Mouse (Mus musculus) intestine, embryonic 16.5 days (tissue): ENCODE measurements around the gene Fxyd3. TPM values are rescaled to one million over a fixed set of nuclear protein-coding genes. Genes with fewer than 3 reads are reported as not detected.

Source experiments
- ATAC-seq: fragments of 200-750 bp; cut with Nextera tagmentation; 2 replicates; pipeline ENCODE4 v1.8.0; 2017; ENCODE audit warnings: moderate TSS enrichment, moderate library complexity
- H3K27ac ChIP-seq: fragments of 300-500 bp; sonication (generic); 2 replicates; pipeline ENCODE4 v1.5.1; 2014; ENCODE audit warnings: mild to moderate bottlenecking, low read length
- H3K27me3 ChIP-seq: fragments of 300-500 bp; sonication (generic); replicated peaks from 2 replicates; pipeline ENCODE4 v1.6.1; 2014; ENCODE audit warnings: low read length, control low read depth, mixed read lengths; ENCODE audit not compliant: control insufficient read depth, insufficient read depth
- H3K36me3 ChIP-seq: fragments of 300-500 bp; sonication (generic); 2 replicates; pipeline ENCODE4 v1.6.1; 2014; ENCODE audit warnings: low read length, control low read depth; ENCODE audit not compliant: control insufficient read depth, insufficient read depth
- H3K4me1 ChIP-seq: fragments of 300-500 bp; sonication (generic); 2 replicates; pipeline ENCODE4 v1.6.1; 2014; ENCODE audit warnings: low read length, control low read depth, mixed read lengths; ENCODE audit not compliant: control insufficient read depth, insufficient read depth
- H3K4me2 ChIP-seq: fragments of 300-500 bp; sonication (generic); 2 replicates; pipeline ENCODE4 v1.6.1; 2014; ENCODE audit warnings: low read depth, low read length, control low read depth
- H3K4me3 ChIP-seq: fragments of 300-500 bp; sonication (generic); 2 replicates; pipeline ENCODE4 v1.5.1; 2014; ENCODE audit warnings: mild to moderate bottlenecking, low read length
- H3K9ac ChIP-seq: fragments of 300-500 bp; sonication (generic); 2 replicates; pipeline ENCODE4 v1.6.1; 2014; ENCODE audit warnings: low read depth, low read length
- H3K9me3 ChIP-seq: fragments of 300-500 bp; sonication (generic); 2 replicates; pipeline ENCODE4 v1.6.1; 2016; ENCODE audit warnings: low read length, control low read depth; ENCODE audit not compliant: control insufficient read depth
- WGBS: fragments of 180-500 bp; shearing (Covaris S2); extraction: QIAGEN DNeasy Blood & Tissue Kit; methylation state at CpG from one replicate; pipeline ENCODE4 v1.1.7; 2014; 5-methylcytosine and 5-hydroxymethylcytosine counted together
- polyA plus RNA-seq: library from polyadenylated mRNA; unstranded; fragments of >200 nt; fragmentation: Nextera tagmentation; extraction: Ambion mirVana; gene quantifications from 2 replicates; pipeline ENCODE4 v1.2.1, GENCODE M21; 2015

The Fxyd3 gene
- polyA plus RNA-seq, 1 experiment from 2014 or later = 73.7 TPM

DNA sequence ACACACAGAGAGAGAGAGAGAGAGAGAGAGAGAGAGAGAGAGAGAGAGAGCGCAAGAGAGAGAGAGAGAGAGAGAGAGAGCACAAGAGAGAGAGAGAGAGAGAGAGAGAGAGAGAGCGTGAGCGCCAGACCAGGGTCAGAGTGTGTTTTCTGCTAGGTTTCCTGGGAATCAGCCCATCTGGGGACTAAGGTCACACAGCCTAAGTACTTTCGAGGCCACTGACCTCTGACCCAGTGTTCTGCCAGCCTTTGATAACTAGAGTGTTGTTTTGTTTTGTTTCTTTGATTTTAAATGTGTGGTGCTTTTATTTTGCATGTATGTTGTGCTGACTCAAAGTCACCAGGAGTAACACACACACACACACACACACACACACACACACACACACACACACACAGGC, 20.6 kb downstream of the Fxyd3 start:
- Histone ChIP-seq H3K9me3 (no peaks in the 10 kb centered on the region), H3K27me3 (peaks cover 31% of the 10 kb centered on the region), H3K4me2 (no peak overlapping the region), H3K27ac (no peak overlapping the region), H3K4me1 (peaks cover 38% of the 10 kb centered on the region), H3K4me3 (no peak overlapping the region), H3K9ac (peak overlapping the region; percentile 61; the same call in 1 of the 2 replicates), H3K36me3 (no peaks in the 10 kb centered on the region)
- no peak for ATAC-seq
- 32% methylated on average over 3 of the region's 4 CpGs for WGBS

DNA sequence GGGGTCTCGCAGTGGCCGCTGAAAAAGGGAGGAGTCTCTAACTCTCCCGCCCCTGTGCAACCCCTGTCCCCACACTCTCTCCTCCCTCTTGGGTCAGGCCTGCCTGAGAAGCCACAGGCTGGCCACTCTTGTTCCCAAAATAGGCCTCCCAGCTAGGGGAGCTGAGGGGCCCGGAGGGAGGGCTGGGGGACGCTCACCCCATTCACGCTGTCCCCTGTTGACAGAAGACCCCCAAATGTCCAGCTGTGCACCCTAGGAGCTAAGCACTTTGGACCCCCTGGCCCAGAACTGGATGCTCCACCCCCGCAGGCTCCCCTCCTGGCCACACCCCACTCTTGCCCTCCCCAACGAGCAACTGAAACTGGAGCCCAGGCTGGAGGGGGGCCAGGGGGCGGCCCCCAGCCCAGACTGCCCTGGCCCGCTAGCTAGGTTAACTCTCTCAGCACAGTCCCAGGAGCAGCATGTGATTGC, 21.1 kb downstream of the Fxyd3 start:
- H3K4me1 ChIP-seq = peaks cover 39% of the 10 kb centered on the region

DNA sequence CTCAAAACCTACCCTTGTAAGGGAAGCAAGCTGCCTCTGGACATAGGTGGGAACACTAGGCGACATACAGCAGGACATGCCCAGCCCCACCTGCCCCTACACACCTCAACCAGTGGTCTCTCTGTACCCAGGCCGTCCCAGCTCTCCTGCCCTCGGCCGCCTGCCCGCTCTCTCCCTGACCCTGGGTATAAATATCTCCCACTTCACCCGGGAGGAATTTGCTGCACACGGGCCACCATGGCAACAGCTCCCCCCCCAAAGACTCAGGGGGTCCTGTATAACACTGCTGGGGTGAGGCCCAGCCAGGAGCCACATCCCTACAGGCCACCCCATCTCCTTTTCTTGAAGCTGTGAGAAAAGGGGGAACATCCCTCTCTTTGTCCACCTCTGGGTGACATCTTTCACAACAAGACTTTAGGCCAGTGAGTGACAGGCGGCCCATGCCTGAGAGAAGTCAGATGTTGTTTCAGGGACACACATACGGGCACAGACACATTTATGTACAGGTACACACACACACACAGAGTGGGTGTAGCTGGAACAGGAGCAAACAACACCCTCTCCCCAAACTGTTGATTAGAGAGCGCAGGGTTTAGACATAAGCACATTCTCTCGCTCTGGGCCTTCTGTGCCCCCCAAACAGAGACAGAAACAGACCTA, 21.7 kb downstream of the Fxyd3 start:
- no peak for ATAC-seq
- Histone ChIP-seq H3K4me2 (peak overlapping the region; percentile 48), H3K27me3 (peaks cover 41% of the 10 kb centered on the region), H3K36me3 (no peaks in the 10 kb centered on the region), H3K9me3 (no peaks in the 10 kb centered on the region), H3K4me1 (peaks cover 41% of the 10 kb centered on the region), H3K9ac (peak overlapping the region; percentile 61), H3K4me3 (peak overlapping the region; percentile 45), H3K27ac (peak overlapping the region; percentile 65; the same call in 1 of the 2 replicates)
- 47% methylated on average over 11 of the region's 11 CpGs for WGBS

More for the DNA sequence above, 21.1 kb downstream of the Fxyd3 start:
- peak; percentile 78 for ATAC-seq
- H3K36me3 ChIP-seq = no peaks in the 10 kb centered on the region
- H3K4me3 ChIP-seq = peak overlapping the region; percentile 45
- WGBS = 15% methylated on average over 10 of the region's 10 CpGs
- H3K27ac ChIP-seq = peak overlapping the region; percentile 65
- H3K4me2 ChIP-seq = peak overlapping the region; percentile 48
- no peaks in the 10 kb centered on the region for H3K9me3 ChIP-seq
- peak overlapping the region; percentile 61 for H3K9ac ChIP-seq
- peaks cover 35% of the 10 kb centered on the region for H3K27me3 ChIP-seq

GRCm38 (mm10) chr7:31053882-31054447, 22.5 kb downstream of the Fxyd3 start:
- WGBS = 38% methylated on average over 10 of the region's 10 CpGs
- Histone ChIP-seq H3K27ac (no peak overlapping the region), H3K36me3 (no peaks in the 10 kb centered on the region), H3K9ac (peak overlapping the region; percentile 33; the same call in 1 of the 2 replicates), H3K4me2 (peak overlapping the region; percentile 48), H3K4me1 (peaks cover 45% of the 10 kb centered on the region), H3K27me3 (peaks cover 48% of the 10 kb centered on the region), H3K4me3 (no peak overlapping the region), H3K9me3 (no peaks in the 10 kb centered on the region)
- ATAC-seq = no peak

DNA sequence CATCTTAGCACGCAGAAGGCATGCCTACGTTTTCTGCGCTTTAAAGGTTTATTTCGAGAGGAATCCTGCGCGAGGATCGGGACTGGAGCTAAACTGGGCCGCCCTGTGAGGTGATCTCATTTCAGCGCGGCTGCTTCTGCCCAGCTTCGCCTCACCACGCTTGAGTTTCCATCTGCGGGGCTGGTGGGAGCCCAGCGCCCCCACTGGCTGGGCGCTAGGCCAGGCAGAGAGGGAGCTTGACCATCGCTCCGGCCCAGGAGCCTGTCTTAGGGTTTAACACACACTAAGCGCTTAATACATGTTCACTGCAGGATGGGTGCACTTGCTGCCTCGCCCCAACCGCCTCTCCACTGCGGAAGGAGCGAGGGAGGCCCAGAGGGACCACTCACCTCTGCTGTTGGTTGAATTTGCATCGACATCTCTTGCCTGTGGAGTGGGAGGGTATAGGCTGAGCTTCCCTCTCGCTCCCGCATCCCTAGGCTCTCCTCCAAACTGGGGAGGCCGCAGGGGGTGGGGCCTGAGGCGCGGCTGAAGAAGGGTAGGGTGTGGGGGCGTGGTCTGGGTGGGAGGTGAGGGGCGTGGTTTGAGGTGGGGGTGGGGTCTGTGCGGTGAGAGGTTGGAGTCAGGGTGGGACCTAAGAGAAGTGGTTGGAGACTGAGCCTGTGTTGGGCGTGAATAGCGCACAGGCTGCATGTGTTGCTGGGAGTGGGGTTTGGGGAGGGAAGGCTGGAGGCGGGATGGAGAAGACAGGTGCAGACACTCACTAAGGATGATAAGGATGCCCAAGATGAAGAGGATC, 23.7 kb downstream of the Fxyd3 start:
- H3K27ac ChIP-seq = no peak overlapping the region
- peaks cover 48% of the 10 kb centered on the region for H3K27me3 ChIP-seq
- no peaks in the 10 kb centered on the region for H3K9me3 ChIP-seq
- peak overlapping the region; percentile 16; the same call in 1 of the 2 replicates for H3K4me3 ChIP-seq
- H3K9ac ChIP-seq = no peak overlapping the region
- 6% methylated on average over 34 of the region's 34 CpGs for WGBS
- peaks cover 45% of the 10 kb centered on the region for H3K4me1 ChIP-seq
- H3K4me2 ChIP-seq = peak overlapping the region; percentile 26; the same call in 1 of the 2 replicates
- ATAC-seq = peak; percentile 22
- H3K36me3 ChIP-seq = no peaks in the 10 kb centered on the region

- Histone ChIP-seq H3K4me1 (peaks cover 45% of the 10 kb centered on the region), H3K4me3 (peak overlapping the region; percentile 3; the same call in 1 of the 2 replicates)
- no peak for ATAC-seq
Measured at GRCm38 (mm10) chr7:31052251-31052635, 24.3 kb downstream of the Fxyd3 start.

DNA sequence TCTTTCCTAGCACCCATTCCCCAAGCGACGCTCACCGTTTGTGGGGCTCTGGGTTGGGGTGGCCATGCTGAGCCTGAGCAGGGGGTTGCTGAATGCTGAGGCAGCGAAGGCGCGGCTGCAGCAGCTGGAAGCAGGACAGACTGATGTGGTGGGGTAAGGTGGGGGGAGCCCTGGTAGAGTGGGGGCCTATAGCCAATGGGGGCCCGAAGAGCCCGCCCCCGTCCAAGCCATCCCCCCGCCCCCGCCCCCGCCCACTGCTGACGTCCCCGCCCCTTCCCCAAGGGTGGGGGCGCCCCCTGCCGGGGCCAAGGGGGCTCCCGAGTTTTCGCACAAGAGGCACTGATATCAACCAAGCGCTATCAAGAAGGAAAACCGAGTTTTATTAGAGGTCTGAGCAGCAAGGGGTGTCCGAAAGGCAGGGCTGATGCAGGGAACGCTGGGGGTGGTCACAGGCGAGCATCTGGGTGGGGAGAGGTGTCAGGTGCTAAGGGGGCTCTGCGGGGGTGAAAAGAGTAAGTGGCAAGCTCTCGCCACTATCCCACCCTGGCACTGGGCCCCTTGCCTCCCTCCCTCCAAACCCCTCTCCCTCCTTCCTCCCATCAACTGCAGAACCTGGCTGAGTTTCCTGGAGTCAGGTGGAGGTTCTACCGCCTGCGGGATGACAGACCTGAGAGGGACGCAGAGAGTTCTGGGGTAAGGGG, 25.0 kb downstream of the Fxyd3 start, which contains the start of gene Fxyd7:
Fxyd7 (minus strand) TSS at position 147 of the 701 bp plus-strand sequence.
- Histone ChIP-seq H3K27me3 (peaks cover 48% of the 10 kb centered on the region), H3K9ac (0 out of 2 replicates have a peak within 1 kb of the TSS, but pooled peaks have one; percentile 43)
- WGBS = 2% methylated on average over 27 of the region's 28 CpGs

More at GRCm38 (mm10) chr7:31052251-31052635, 24.3 kb downstream of the Fxyd3 start:
- Histone ChIP-seq H3K9me3 (no peaks in the 10 kb centered on the region), H3K4me2 (peak overlapping the region; percentile 26; the same call in 1 of the 2 replicates), H3K9ac (0 out of 2 replicates have a peak overlapping the region, but pooled peaks have one; percentile 29), H3K27ac (no peak overlapping the region), H3K27me3 (peaks cover 48% of the 10 kb centered on the region), H3K36me3 (no peaks in the 10 kb centered on the region)
- WGBS = 6% methylated on average over 22 of the region's 22 CpGs

GRCm38 (mm10) chr7:31050921-31051320, 25.6 kb downstream of the Fxyd3 start:
- peaks cover 48% of the 10 kb centered on the region for H3K27me3 ChIP-seq
- no peak for ATAC-seq
- peak overlapping the region; percentile 13 for H3K4me3 ChIP-seq
- peak overlapping the region; percentile 26; the same call in 1 of the 2 replicates for H3K4me2 ChIP-seq
- no peak overlapping the region for H3K27ac ChIP-seq
- H3K4me1 ChIP-seq = peaks cover 45% of the 10 kb centered on the region
- H3K9me3 ChIP-seq = no peaks in the 10 kb centered on the region
- H3K9ac ChIP-seq = 0 out of 2 replicates have a peak overlapping the region, but pooled peaks have one; percentile 43
- no peaks in the 10 kb centered on the region for H3K36me3 ChIP-seq
- 4% methylated on average over 9 of the region's 9 CpGs for WGBS

More for the DNA sequence above, 25.0 kb downstream of the Fxyd3 start, which contains the start of gene Fxyd7:
- no peak within 1 kb of the TSS for H3K27ac ChIP-seq
- ATAC-seq = no peak
- H3K36me3 ChIP-seq = no peaks in the 10 kb centered on the region
- peak within 1 kb of the TSS; percentile 13 for H3K4me3 ChIP-seq
- H3K4me2 ChIP-seq = peak within 1 kb of the TSS; percentile 34
- peaks cover 45% of the 10 kb centered on the region for H3K4me1 ChIP-seq
- H3K9me3 ChIP-seq = no peaks in the 10 kb centered on the region
